Mouse (Mus musculus) neutrophil, adult 5-6 weeks (primary cell): ENCODE results near the gene Lca5. TPM values are rescaled to one million over a fixed set of nuclear protein-coding genes. Genes with fewer than 3 reads are reported as not detected.

Experiments
- ATAC-seq: fragments of 151-379, 151-347 bp; 2 replicates; pipeline ENCODE4 v1.8.0; 2017; ENCODE audit warnings: mild to moderate bottlenecking, moderate TSS enrichment; ENCODE audit not compliant: insufficient number of reproducible peaks, poor library complexity, low FRiP score, severe bottlenecking; ENCODE audit errors: extremely low read depth
- total RNA-seq: library from RNA; stranded (forward); fragments of 200-1000 nt; gene quantifications from 2 replicates; pipeline ENCODE4 v1.2.3, GENCODE M21; 2017

Lca5 gene
- total RNA-seq, 1 experiment from 2014 or later: 6.2 TPM

- ATAC-seq: no peak
These were observed 42.7 kb downstream of the Lca5 start for GRCm38 (mm10) chr9:83398260-83398659.

GRCm38 (mm10) chr9:83395456-83395855, 45.5 kb downstream of the Lca5 start:
- ATAC-seq: no peak

GRCm38 (mm10) chr9:83391996-83392395, 48.9 kb downstream of the Lca5 start:
- ATAC-seq: no peak

GRCm38 (mm10) chr9:83389570-83389969, 51.4 kb downstream of the Lca5 start:
- no peak for ATAC-seq

GRCm38 (mm10) chr9:83386264-83386855, 54.6 kb downstream of the Lca5 start:
- no peak for ATAC-seq

GRCm38 (mm10) chr9:83385301-83385700, 55.6 kb downstream of the Lca5 start:
- ATAC-seq: peak; percentile 46; the same call in 1 of the 2 replicates

GRCm38 (mm10) chr9:83383235-83383634, 57.7 kb downstream of the Lca5 start:
- no peak for ATAC-seq

- peak; percentile 52; the same call in 1 of the 2 replicates for ATAC-seq
These were observed 58.2 kb downstream of the Lca5 start for GRCm38 (mm10) chr9:83382775-83383174.

- ATAC-seq: no peak
These were observed 59.6 kb downstream of the Lca5 start for GRCm38 (mm10) chr9:83381317-83381716.

GRCm38 (mm10) chr9:83379661-83380060, 61.3 kb downstream of the Lca5 start:
- no peak for ATAC-seq

GRCm38 (mm10) chr9:83377132-83377531, 63.8 kb downstream of the Lca5 start:
- ATAC-seq: no peak

- ATAC-seq: no peak
These were observed 65.3 kb downstream of the Lca5 start for GRCm38 (mm10) chr9:83375522-83376176.

GRCm38 (mm10) chr9:83370907-83371306, 70.0 kb downstream of the Lca5 start:
- no peak for ATAC-seq

GRCm38 (mm10) chr9:83368234-83368633, 72.7 kb downstream of the Lca5 start:
- no peak for ATAC-seq

GRCm38 (mm10) chr9:83355802-83356201, 85.1 kb downstream of the Lca5 start:
- ATAC-seq: no peak

GRCm38 (mm10) chr9:83353316-83353715, 87.6 kb downstream of the Lca5 start:
- no peak for ATAC-seq

- no peak for ATAC-seq
These were observed 89.8 kb downstream of the Lca5 start for GRCm38 (mm10) chr9:83351171-83351570.

GRCm38 (mm10) chr9:83350613-83351012, 90.3 kb downstream of the Lca5 start:
- ATAC-seq: no peak

GRCm38 (mm10) chr9:83349905-83350304, 91.0 kb downstream of the Lca5 start:
- ATAC-seq: no peak

- ATAC-seq: no peak
These were observed 91.4 kb downstream of the Lca5 start for GRCm38 (mm10) chr9:83349504-83349903.

- ATAC-seq: no peak
These were observed 93.4 kb downstream of the Lca5 start for GRCm38 (mm10) chr9:83347521-83347920.
